24 mouse cellular contexts compared by ENCODE assay signal in the genomic region with DNA sequence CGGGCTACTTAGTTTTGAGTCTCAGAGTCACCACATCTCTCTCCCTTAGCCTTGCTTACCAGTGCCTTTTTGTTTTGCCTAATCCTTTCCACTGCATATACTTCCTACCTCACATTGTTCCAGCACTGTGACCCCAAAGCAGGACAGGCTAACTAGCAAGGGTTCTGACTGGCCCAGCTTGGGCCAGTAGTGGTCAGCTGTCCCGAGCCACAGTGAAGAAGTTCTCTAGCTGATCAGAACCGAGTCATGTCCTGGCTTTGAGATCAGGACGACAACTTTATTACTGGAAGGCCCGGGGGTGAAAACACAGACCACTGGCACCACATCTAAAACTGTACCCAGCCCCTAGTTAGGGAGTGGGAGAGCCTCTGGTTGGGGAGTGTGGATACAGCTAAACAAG. TPM values are rescaled to one million over a fixed set of nuclear protein-coding genes. Genes with fewer than 3 reads are reported as not detected.
DNase-seq lines count a peak whose midpoint lies in the region; ATAC-seq and TF ChIP-seq lines count a peak whose summit lies in the region.
"Had no signal": no experiment of that assay in that cellular context is flagged by ENCODE, and none has a peak within 500 bp of the region (broad histone marks: within the 10 kb centered on the region; RNA-seq: fewer than 3 reads in every experiment).

No protein-coding gene starts in this region.

- peak overlapping the region; percentile 44 for H3K27ac ChIP-seq in gastrocnemius, adult 2 months
- peak overlapping the region; percentile 75 to 76 for H3K27ac ChIP-seq in heart, embryonic 14.5 days (replicated peaks in 1 of 2; ENCODE audit: control insufficient read depth in 1 of 2, insufficient read depth in 1 of 2, low read depth in 2 of 2, low read length in 2 of 2)
- H3K27ac ChIP-seq in intestine, embryonic 14.5 days (ENCODE audit: low read depth): peak overlapping the region; percentile 74
- H3K27ac ChIP-seq in stomach, postnatal 0 days (replicated peaks): peak overlapping the region; percentile 3
- H3K27ac ChIP-seq in liver, postnatal 0 days (ENCODE audit: low read depth): no peak overlapping the region
- H3K27ac ChIP-seq: forebrain, embryonic 12.5 days; hindbrain, postnatal 0 days; left cerebral cortex, adult 2 months; liver, embryonic 12.5 days had no signal

- no peak overlapping the region for H3K4me2 ChIP-seq in heart, embryonic 14.5 days (ENCODE audit: low read length)
- no peak overlapping the region for H3K4me2 ChIP-seq in intestine, embryonic 14.5 days (ENCODE audit: low read length)
- H3K4me2 ChIP-seq in stomach, postnatal 0 days (replicated peaks; ENCODE audit: low read depth): no peak overlapping the region
- H3K4me2 ChIP-seq in liver, postnatal 0 days (ENCODE audit: low read depth, low read length): no peak overlapping the region
- H3K4me2 ChIP-seq: embryonic facial prominence, embryonic 15.5 days; forebrain, embryonic 12.5 days; liver, embryonic 12.5 days; lung, embryonic 14.5 days had no signal

- no peak for TF ChIP-seq CTCF in gastrocnemius, adult 2 months (IDR thresholded peaks at IDR 0.05)
- TF ChIP-seq CTCF in stomach, postnatal 0 days (IDR thresholded peaks at IDR 0.05; ENCODE audit: low read depth): no peak
- no peak for TF ChIP-seq CTCF in liver, postnatal 0 days (IDR thresholded peaks at IDR 0.05; ENCODE audit: low read depth)

- intact Hi-C loops in gastrocnemius, adult 2 months (cut with DNase I): no loop called here

- no peak overlapping the region for H3K4me3 ChIP-seq in gastrocnemius, adult 2 months
- no peak overlapping the region for H3K4me3 ChIP-seq in heart, embryonic 14.5 days (ENCODE audit: control insufficient read depth in 1 of 2, insufficient read depth in 1 of 2, low read depth in 1 of 2, low read length in 2 of 2)
- H3K4me3 ChIP-seq in intestine, embryonic 14.5 days (ENCODE audit: low read depth, low read length): no peak overlapping the region
- no peak overlapping the region for H3K4me3 ChIP-seq in stomach, postnatal 0 days (ENCODE audit: low read depth, low read length)
- no peak overlapping the region for H3K4me3 ChIP-seq in liver, postnatal 0 days (ENCODE audit: low read depth, low read length)
- H3K4me3 ChIP-seq: embryonic facial prominence, embryonic 15.5 days; forebrain, embryonic 12.5 days; left cerebral cortex, adult 2 months; liver, embryonic 12.5 days had no signal

- H3K9ac ChIP-seq in heart, embryonic 14.5 days (ENCODE audit: low read length): 0 out of 2 replicates have a peak overlapping the region, but pooled peaks have one; percentile 35
- H3K9ac ChIP-seq in intestine, embryonic 14.5 days (ENCODE audit: low read length): no peak overlapping the region
- H3K9ac ChIP-seq in stomach, postnatal 0 days (ENCODE audit: low read length): no peak overlapping the region
- no peak overlapping the region for H3K9ac ChIP-seq in liver, postnatal 0 days (replicated peaks)
- H3K9ac ChIP-seq: embryonic facial prominence, embryonic 15.5 days; forebrain, embryonic 12.5 days; liver, embryonic 12.5 days; lung, embryonic 14.5 days had no signal

- H3K36me3 ChIP-seq in heart, embryonic 14.5 days (ENCODE audit: control insufficient read depth, insufficient read depth, low read length): no peaks in the 10 kb centered on the region
- H3K36me3 ChIP-seq in intestine, embryonic 14.5 days (ENCODE audit: control insufficient read depth, insufficient read depth, low read length): no peaks in the 10 kb centered on the region
- no peaks in the 10 kb centered on the region for H3K36me3 ChIP-seq in stomach, postnatal 0 days (ENCODE audit: control insufficient read depth, insufficient read depth, low read length)
- no peaks in the 10 kb centered on the region for H3K36me3 ChIP-seq in liver, postnatal 0 days (replicated peaks; ENCODE audit: insufficient read depth, low read length)
- H3K36me3 ChIP-seq: embryonic facial prominence, embryonic 15.5 days; forebrain, embryonic 12.5 days; G1E; liver, embryonic 12.5 days had no signal

- H3K9me3 ChIP-seq in heart, embryonic 14.5 days (ENCODE audit: control insufficient read depth, low read length): no peaks in the 10 kb centered on the region
- H3K9me3 ChIP-seq in intestine, embryonic 14.5 days (ENCODE audit: control insufficient read depth, low read length): no peaks in the 10 kb centered on the region
- no peaks in the 10 kb centered on the region for H3K9me3 ChIP-seq in stomach, postnatal 0 days (ENCODE audit: control insufficient read depth, low read length)
- H3K9me3 ChIP-seq in liver, postnatal 0 days (ENCODE audit: low read length): no peaks in the 10 kb centered on the region
- H3K9me3 ChIP-seq: embryonic facial prominence, embryonic 15.5 days; forebrain, embryonic 12.5 days; G1E; liver, embryonic 12.5 days had no signal

- 79% methylated on average over 5 of the region's 5 CpGs for WGBS in heart, embryonic 14.5 days
- WGBS in intestine, embryonic 14.5 days: 79% methylated on average over 5 of the region's 5 CpGs
- 83% methylated on average over 5 of the region's 5 CpGs for WGBS in stomach, postnatal 0 days
- WGBS in liver, postnatal 0 days (ENCODE audit: insufficient replicate concordance): 75% methylated on average over 5 of the region's 5 CpGs

- TF ChIP-seq EP300 in stomach, postnatal 0 days (optimal IDR thresholded peaks at IDR 0.05): no peak
- no peak for TF ChIP-seq EP300 in liver, postnatal 0 days (IDR thresholded peaks at IDR 0.05; ENCODE audit: low read depth)

- no peaks in the 10 kb centered on the region for H3K27me3 ChIP-seq in heart, embryonic 14.5 days (ENCODE audit: control insufficient read depth, insufficient read depth, low read length)
- no peaks in the 10 kb centered on the region for H3K27me3 ChIP-seq in intestine, embryonic 14.5 days (replicated peaks; ENCODE audit: control insufficient read depth, insufficient read depth, low read length)
- H3K27me3 ChIP-seq in stomach, postnatal 0 days (ENCODE audit: control insufficient read depth, insufficient read depth, low read length): no peaks in the 10 kb centered on the region
- 0 out of 2 replicates have a peak, but pooled peaks cover 7% of the 10 kb centered on the region for H3K27me3 ChIP-seq in liver, postnatal 0 days (ENCODE audit: insufficient read depth, low read length)
- H3K27me3 ChIP-seq: embryonic facial prominence, embryonic 15.5 days; forebrain, embryonic 12.5 days had no signal

- peaks cover 20 to 39% of the 10 kb centered on the region in 2 experiments for H3K4me1 ChIP-seq in heart, embryonic 14.5 days (ENCODE audit: control insufficient read depth in 2 of 2, insufficient read depth in 2 of 2, low read length in 2 of 2)
- H3K4me1 ChIP-seq in intestine, embryonic 14.5 days (replicated peaks; ENCODE audit: control insufficient read depth, insufficient read depth, low read length): peaks cover 5% of the 10 kb centered on the region; the same call in 1 of the 2 replicates
- H3K4me1 ChIP-seq in stomach, postnatal 0 days (replicated peaks; ENCODE audit: control insufficient read depth, insufficient read depth): no peaks in the 10 kb centered on the region
- no peaks in the 10 kb centered on the region for H3K4me1 ChIP-seq in liver, postnatal 0 days (ENCODE audit: insufficient read depth)
- H3K4me1 ChIP-seq: liver, embryonic 12.5 days had no signal

- no peak for ATAC-seq in heart, embryonic 14.5 days (ENCODE audit: insufficient number of reproducible peaks, insufficient read depth, low FRiP score, low read depth)
- ATAC-seq in intestine, embryonic 14.5 days (replicated peaks; ENCODE audit: low FRiP score, low TSS enrichment, low read depth): no peak
- ATAC-seq in stomach, postnatal 0 days (ENCODE audit: low FRiP score, low TSS enrichment): no peak
- ATAC-seq in liver, postnatal 0 days: no peak
- ATAC-seq: activated CD4-positive, CD25-positive, alpha-beta regulatory T cell, adult 4 months; hindbrain, postnatal 0 days; liver, embryonic 12.5 days had no signal

- no peak for DNase-seq in gastrocnemius, adult 2 months
- DNase-seq in gastrocnemius, postnatal 10 days: no peak
- no peak for DNase-seq in heart, adult 8-10 months (ENCODE audit: low spot score)
- DNase-seq in intestine, embryonic 14.5 days (ENCODE audit: low spot score): no peak
- no peak for DNase-seq in stomach, postnatal 0 days (ENCODE audit: low spot score)
- no peak for DNase-seq in layer of hippocampus, adult 18-20 months (ENCODE audit: low spot score in 2 of 2)
- DNase-seq in liver, postnatal 0 days: no peak
- DNase-seq: adrenal gland, postnatal 25 days; cerebellum, adult 11 months; cerebellum, postnatal 14 days; kidney, adult 9 months; kidney, postnatal 36 days; layer of hippocampus, adult 9-11 months; lung, embryonic 14.5 days; lung, postnatal 36 days; right cerebral cortex, postnatal 25 days had no signal

RNA-seq across cellular contexts. Expression of a gene that starts 7.0 kb away (rescaled TPM):
- 10 to 100 TPM; 31.6 to 73.0 TPM for total RNA-seq in gastrocnemius, adult 2 months (2021)
- 100 to 1,000 TPM in 1 of 2 experiments, 10 to 100 TPM in 1; 98.5 to 134 TPM for total RNA-seq in gastrocnemius, postnatal 10 days (2021)
- polyA plus RNA-seq in heart, embryonic 14.5 days (2014; fragmentation: Nextera tagmentation; extraction: Ambion mirVana): 26.1 and 28.2 TPM in 2 replicates
- total RNA-seq in heart, adult 8-10 months (2022): 100 to 1,000 TPM; 121 to 157 (median 140) TPM
- 24.4 and 24.9 TPM in 2 replicates for polyA plus RNA-seq in intestine, embryonic 14.5 days (2014; fragmentation: Nextera tagmentation; extraction: Ambion mirVana)
- polyA plus RNA-seq in stomach, postnatal 0 days (2015; fragmentation: Nextera tagmentation; extraction: Ambion mirVana): 8.4 and 8.5 TPM in 2 replicates
- 100 to 1,000 TPM; 183 to 190 TPM for total RNA-seq in layer of hippocampus, adult 18-20 months (2021)
- polyA plus RNA-seq in liver, postnatal 0 days (2015; fragmentation: Nextera tagmentation; extraction: Ambion mirVana): 0.36 and 0.41 TPM in 2 replicates
- polyA plus RNA-seq: G1E had no signal
